Mouse (Mus musculus) lung, embryonic 14.5 days (tissue): ENCODE measurements around the gene Sp2. TPM values are rescaled to one million over a fixed set of nuclear protein-coding genes. Genes with fewer than 3 reads are reported as not detected.

Experiments
- ATAC-seq: fragments of 200-750 bp; cut with Nextera tagmentation; 2 replicates; pipeline ENCODE4 v1.8.0; 2017; ENCODE audit warnings: mild to moderate bottlenecking, moderate TSS enrichment, moderate library complexity; ENCODE audit not compliant: insufficient read depth
- DNase-seq: peaks from one replicate; pipeline ENCODE4 v3.0.0-alpha.2; 2015
- H3K27ac ChIP-seq: fragments of 300-500 bp; sonication (generic); 2 replicates; pipeline ENCODE4 v1.5.1; 2014; ENCODE audit warnings: low read depth, mild to moderate bottlenecking, moderate library complexity
- H3K27me3 ChIP-seq: fragments of 300-500 bp; sonication (generic); 2 replicates; pipeline ENCODE4 v1.6.1; 2014; ENCODE audit warnings: low read length, control low read depth; ENCODE audit not compliant: insufficient read depth
- H3K36me3 ChIP-seq: fragments of 300-500 bp; sonication (generic); 2 replicates; pipeline ENCODE4 v1.6.1; 2014; ENCODE audit warnings: control low read depth; ENCODE audit not compliant: insufficient read depth
- H3K4me1 ChIP-seq: fragments of 300-500 bp; sonication (generic); 2 replicates; pipeline ENCODE4 v1.6.1; 2014; ENCODE audit warnings: antibody characterized with exemption, control low read depth; ENCODE audit not compliant: insufficient read depth
- H3K4me2 ChIP-seq: fragments of 300-500 bp; sonication (generic); 2 replicates; pipeline ENCODE4 v1.6.1; 2014; ENCODE audit warnings: mild to moderate bottlenecking
- H3K4me3 ChIP-seq: fragments of 300-500 bp; sonication (generic); 2 replicates; pipeline ENCODE4 v1.5.1; 2014; ENCODE audit warnings: low read depth, low read length
- H3K9ac ChIP-seq: fragments of 300-500 bp; sonication (generic); 2 replicates; pipeline ENCODE4 v1.6.1; 2014
- H3K9me3 ChIP-seq: fragments of 300-500 bp; sonication (generic); 2 replicates; pipeline ENCODE4 v1.6.1; 2016; ENCODE audit warnings: low read depth, low read length, control low read depth
- CTCF ChIP-seq: IDR thresholded peaks from 2 replicates; pipeline ENCODE4 v1.5.1; 2016; ENCODE audit warnings: antibody characterized with exemption, low read depth
- WGBS: fragments of 180-500 bp; shearing (Covaris S2); extraction: QIAGEN DNeasy Blood & Tissue Kit; methylation state at CpG from one replicate; pipeline ENCODE4 v1.1.7; 2014; 5-methylcytosine and 5-hydroxymethylcytosine counted together
- polyA plus RNA-seq: library from polyadenylated mRNA; unstranded; fragments of >200 nt; fragmentation: Nextera tagmentation; extraction: Ambion mirVana; gene quantifications from 2 replicates; pipeline ENCODE4 v1.2.1, GENCODE M21; 2014

Sp2 gene
- polyA plus RNA-seq, 1 experiment from 2014 or later = 22.3 TPM

- WGBS = 30% methylated on average over 13 of the region's 13 CpGs
- ATAC-seq (peak; percentile 13), DNase-seq (no peak)
- Histone ChIP-seq H3K27me3 (no peaks in the 10 kb centered on the region), H3K9me3 (no peaks in the 10 kb centered on the region), H3K4me3 (peak overlapping the region; percentile 31), H3K36me3 (peaks cover 3% of the 10 kb centered on the region; the same call in 1 of the 2 replicates), H3K4me2 (peak overlapping the region; percentile 58), H3K27ac (peak overlapping the region; percentile 16; the same call in 1 of the 2 replicates), H3K4me1 (peaks cover 7% of the 10 kb centered on the region; the same call in 1 of the 2 replicates), H3K9ac (peak overlapping the region; percentile 32; the same call in 1 of the 2 replicates)
- TF ChIP-seq CTCF = no peak
These were observed 65.8 kb downstream of the Sp2 start for GRCm38 (mm10) chr11:96916885-96917396.

GRCm38 (mm10) chr11:96916044-96916884, 66.5 kb downstream of the Sp2 start, which contains the start of gene Cdk5rap3:
Gene Cdk5rap3 (minus strand): TSS chr11:96916496.
- DNase-seq (peak; percentile 100), ATAC-seq (peak; percentile 97)
- H3K4me3 ChIP-seq = peak within 1 kb of the TSS; percentile 79
- H3K27me3 ChIP-seq = no peaks in the 10 kb centered on the region
- H3K4me1 ChIP-seq = peaks cover 7% of the 10 kb centered on the region; the same call in 1 of the 2 replicates
- H3K4me2 ChIP-seq = peak within 1 kb of the TSS; percentile 95
- peaks cover 10% of the 10 kb centered on the region for H3K36me3 ChIP-seq
- peak; percentile 90 for TF ChIP-seq CTCF
- H3K9me3 ChIP-seq = no peaks in the 10 kb centered on the region
- peak within 1 kb of the TSS; percentile 72 for H3K9ac ChIP-seq
- WGBS = under 1% methylated on average over 55 of the region's 55 CpGs
- peak within 1 kb of the TSS; percentile 80 for H3K27ac ChIP-seq

- DNase-seq (no peak), ATAC-seq (no peak)
- Histone ChIP-seq H3K9ac (no peak overlapping the region), H3K9me3 (no peaks in the 10 kb centered on the region), H3K27me3 (0 out of 2 replicates have a peak, but pooled peaks cover 3% of the 10 kb centered on the region), H3K4me1 (peaks cover 7% of the 10 kb centered on the region; the same call in 1 of the 2 replicates), H3K4me3 (no peak overlapping the region), H3K27ac (no peak overlapping the region), H3K4me2 (no peak overlapping the region), H3K36me3 (peaks cover 39% of the 10 kb centered on the region)
- no peak for TF ChIP-seq CTCF
- WGBS = 73% methylated on average over 11 of the region's 11 CpGs
These were observed 70.1 kb downstream of the Sp2 start for GRCm38 (mm10) chr11:96912682-96913081.

GRCm38 (mm10) chr11:96910003-96910402, 72.8 kb downstream of the Sp2 start:
- ATAC-seq (peak; percentile 54), DNase-seq (peak; percentile 93)
- H3K4me3 ChIP-seq = no peak overlapping the region
- 0 out of 2 replicates have a peak, but pooled peaks cover 3% of the 10 kb centered on the region for H3K4me1 ChIP-seq
- no peak overlapping the region for H3K4me2 ChIP-seq
- no peaks in the 10 kb centered on the region for H3K9me3 ChIP-seq
- no peak overlapping the region for H3K27ac ChIP-seq
- H3K27me3 ChIP-seq = 0 out of 2 replicates have a peak, but pooled peaks cover 3% of the 10 kb centered on the region
- peaks cover 43% of the 10 kb centered on the region for H3K36me3 ChIP-seq
- H3K9ac ChIP-seq = no peak overlapping the region
- TF ChIP-seq CTCF = peak; percentile 88
- WGBS = 22% methylated on average over 7 of the region's 7 CpGs

GRCm38 (mm10) chr11:96908594-96908993, 74.2 kb downstream of the Sp2 start:
- no peak for DNase-seq
- Histone ChIP-seq H3K9me3 (no peaks in the 10 kb centered on the region), H3K4me2 (no peak overlapping the region), H3K27ac (no peak overlapping the region), H3K9ac (no peak overlapping the region), H3K4me1 (peaks cover 3% of the 10 kb centered on the region; the same call in 1 of the 2 replicates), H3K4me3 (no peak overlapping the region), H3K27me3 (0 out of 2 replicates have a peak, but pooled peaks cover 3% of the 10 kb centered on the region), H3K36me3 (peaks cover 41% of the 10 kb centered on the region)
- 86% methylated on average over 12 of the region's 12 CpGs for WGBS
- no peak for TF ChIP-seq CTCF
- ATAC-seq = no peak

- 19% methylated on average over 15 of the region's 15 CpGs for WGBS
- ATAC-seq = 0 out of 2 replicates have a peak, but pooled peaks have one; percentile 21
- H3K9ac ChIP-seq = peak overlapping the region; percentile 16; the same call in 1 of the 2 replicates
These were observed 76.2 kb downstream of the Sp2 start for GRCm38 (mm10) chr11:96906431-96907161.

More at GRCm38 (mm10) chr11:96906431-96907161, 76.2 kb downstream of the Sp2 start:
- Histone ChIP-seq H3K36me3 (peaks cover 37% of the 10 kb centered on the region), H3K4me2 (no peak overlapping the region), H3K9me3 (no peaks in the 10 kb centered on the region), H3K4me3 (no peak overlapping the region), H3K27me3 (0 out of 2 replicates have a peak, but pooled peaks cover 3% of the 10 kb centered on the region), H3K4me1 (peaks cover 11% of the 10 kb centered on the region), H3K27ac (peak overlapping the region; percentile 54; the same call in 1 of the 2 replicates)
- no peak for TF ChIP-seq CTCF
- peak; percentile 47 for DNase-seq

Other genes starting within 250 kb of the Sp2 start
- 10.3 and 15.7 TPM in 2 replicates for gene Snx11, start 205.4 kb downstream of the Sp2 start, polyA plus RNA-seq
- gene Cbx1, start 193.8 kb downstream of the Sp2 start, polyA plus RNA-seq = 103 and 112 TPM in 2 replicates
- 34.6 and 39.5 TPM in 2 replicates for gene Nfe2l1, start 153.0 kb downstream of the Sp2 start, polyA plus RNA-seq
- 144 and 151 TPM in 2 replicates for gene Copz2, start 133.1 kb downstream of the Sp2 start, polyA plus RNA-seq
- 61.8 and 63.8 TPM in 2 replicates for gene Cdk5rap3, start 66.5 kb downstream of the Sp2 start, polyA plus RNA-seq
- gene Prr15l, start 54.9 kb downstream of the Sp2 start, polyA plus RNA-seq = 24.1 and 30.8 TPM in 2 replicates
- 18.4 and 19.5 TPM in 2 replicates for gene Pnpo, start 39.0 kb downstream of the Sp2 start, polyA plus RNA-seq
- 0.22 and 0.43 TPM in 2 replicates for gene Sp6, start 30.4 kb upstream of the Sp2 start, polyA plus RNA-seq
- gene Scrn2, start 47.0 kb upstream of the Sp2 start, polyA plus RNA-seq = 24.5 and 30.2 TPM in 2 replicates
- 1.1 and 1.5 TPM in 2 replicates for gene Lrrc46, start 58.4 kb upstream of the Sp2 start, polyA plus RNA-seq
- 84.5 and 85.5 TPM in 2 replicates for gene Mrpl10, start 58.6 kb upstream of the Sp2 start, polyA plus RNA-seq
- 6.3 and 12.8 TPM in 2 replicates for gene Osbpl7, start 67.7 kb upstream of the Sp2 start, polyA plus RNA-seq
- not detected in 2 replicates for gene Tbx21, start 132.4 kb upstream of the Sp2 start, polyA plus RNA-seq
- gene Tbkbp1, start 168.5 kb upstream of the Sp2 start, polyA plus RNA-seq = 9.4 and 10.8 TPM in 2 replicates
- gene Kpnb1, start 204.9 kb upstream of the Sp2 start, polyA plus RNA-seq = 81.2 and 83.4 TPM in 2 replicates